Mouse (Mus musculus): Measurements from ENCODE around the gene Rgmb. TPM values are rescaled to one million over a fixed set of nuclear protein-coding genes. Genes with fewer than 3 reads are reported as not detected.

Gene Rgmb
- polyA plus RNA-seq, 1 experiment from 2014 or later = 14.3 TPM

GRCm38 (mm10) chr17:15821706-15822105 lies 9.1 kb downstream of the Rgmb start:
- Histone ChIP-seq H3K4me2 (no peak overlapping the region), H3K4me1 (peaks cover 43% of the 10 kb centered on the region)

GRCm38 (mm10) chr17:15820761-15821160 lies 10.1 kb downstream of the Rgmb start:
- Histone ChIP-seq H3K36me3 (peaks cover 15% of the 10 kb centered on the region; the same call in 1 of the 2 replicates), H3K9me3 (no peaks in the 10 kb centered on the region), H3K9ac (no peak overlapping the region), H3K4me2 (0 out of 2 replicates have a peak overlapping the region, but pooled peaks have one; percentile 12), H3K4me1 (peaks cover 43% of the 10 kb centered on the region), H3K4me3 (no peak overlapping the region), H3K27ac (no peak overlapping the region), H3K27me3 (no peaks in the 10 kb centered on the region)
- WGBS = 63% methylated on average over 10 of the region's 10 CpGs
- no peak for ATAC-seq (ENCODE audit: insufficient number of reproducible peaks, insufficient read depth, low FRiP score, low TSS enrichment, low read depth)

More at GRCm38 (mm10) chr17:15821706-15822105, 9.1 kb downstream of the Rgmb start:
- Histone ChIP-seq H3K27me3 (no peaks in the 10 kb centered on the region), H3K27ac (no peak overlapping the region), H3K9ac (no peak overlapping the region), H3K4me3 (no peak overlapping the region), H3K9me3 (no peaks in the 10 kb centered on the region), H3K36me3 (peaks cover 15% of the 10 kb centered on the region; the same call in 1 of the 2 replicates)
- 85% methylated on average over 4 of the region's 4 CpGs for WGBS
- no peak for ATAC-seq (ENCODE audit: insufficient number of reproducible peaks, insufficient read depth, low FRiP score, low TSS enrichment, low read depth)

- ATAC-seq (ENCODE audit: insufficient number of reproducible peaks, insufficient read depth, low FRiP score, low TSS enrichment, low read depth) = no peak
- Histone ChIP-seq H3K36me3 (peaks cover 15% of the 10 kb centered on the region; the same call in 1 of the 2 replicates), H3K4me3 (no peak overlapping the region), H3K27ac (no peak overlapping the region), H3K4me1 (peaks cover 43% of the 10 kb centered on the region), H3K9ac (no peak overlapping the region), H3K27me3 (no peaks in the 10 kb centered on the region), H3K9me3 (no peaks in the 10 kb centered on the region), H3K4me2 (peak overlapping the region; percentile 11; the same call in 1 of the 2 replicates)
- WGBS = 23% methylated on average over 6 of the region's 6 CpGs
These were observed 10.7 kb downstream of the Rgmb start for GRCm38 (mm10) chr17:15820146-15820545.

- Histone ChIP-seq H3K4me3 (no peak overlapping the region), H3K27me3 (no peaks in the 10 kb centered on the region), H3K9ac (no peak overlapping the region), H3K4me2 (no peak overlapping the region), H3K36me3 (peaks cover 15% of the 10 kb centered on the region; the same call in 1 of the 2 replicates), H3K4me1 (peaks cover 46% of the 10 kb centered on the region), H3K27ac (no peak overlapping the region), H3K9me3 (no peaks in the 10 kb centered on the region)
- ATAC-seq (ENCODE audit: insufficient number of reproducible peaks, insufficient read depth, low FRiP score, low TSS enrichment, low read depth) = no peak
- 83% methylated on average over 8 of the region's 8 CpGs for WGBS
These were observed 12.5 kb downstream of the Rgmb start for GRCm38 (mm10) chr17:15818372-15818771.

- ATAC-seq (ENCODE audit: insufficient number of reproducible peaks, insufficient read depth, low FRiP score, low TSS enrichment, low read depth) = no peak
- Histone ChIP-seq H3K27me3 (no peaks in the 10 kb centered on the region), H3K27ac (no peak overlapping the region), H3K4me2 (no peak overlapping the region), H3K9ac (no peak overlapping the region), H3K4me1 (peaks cover 49% of the 10 kb centered on the region), H3K9me3 (no peaks in the 10 kb centered on the region), H3K36me3 (peaks cover 15% of the 10 kb centered on the region; the same call in 1 of the 2 replicates), H3K4me3 (no peak overlapping the region)
- 96% methylated on average over 2 of the region's 2 CpGs for WGBS
These were observed 13.2 kb downstream of the Rgmb start for GRCm38 (mm10) chr17:15817634-15818033.

- Histone ChIP-seq H3K4me1 (peaks cover 52% of the 10 kb centered on the region), H3K9me3 (no peaks in the 10 kb centered on the region), H3K27ac (no peak overlapping the region), H3K4me2 (no peak overlapping the region), H3K36me3 (peaks cover 15% of the 10 kb centered on the region; the same call in 1 of the 2 replicates), H3K4me3 (no peak overlapping the region), H3K27me3 (no peaks in the 10 kb centered on the region), H3K9ac (no peak overlapping the region)
- no peak for ATAC-seq (ENCODE audit: insufficient number of reproducible peaks, insufficient read depth, low FRiP score, low TSS enrichment, low read depth)
- 87% methylated on average over 5 of the region's 5 CpGs for WGBS
These were observed 13.8 kb downstream of the Rgmb start for GRCm38 (mm10) chr17:15817096-15817450.

- peaks cover 53% of the 10 kb centered on the region for H3K4me1 ChIP-seq
- H3K4me3 ChIP-seq = no peak overlapping the region
- no peak for ATAC-seq (ENCODE audit: insufficient number of reproducible peaks, insufficient read depth, low FRiP score, low TSS enrichment, low read depth)
- H3K27ac ChIP-seq = no peak overlapping the region
- WGBS = 82% methylated on average over 11 of the region's 11 CpGs
- H3K9ac ChIP-seq = no peak overlapping the region
- H3K4me2 ChIP-seq = no peak overlapping the region
- no peaks in the 10 kb centered on the region for H3K27me3 ChIP-seq
- no peaks in the 10 kb centered on the region for H3K9me3 ChIP-seq
- peaks cover 15% of the 10 kb centered on the region; the same call in 1 of the 2 replicates for H3K36me3 ChIP-seq
These were observed 14.3 kb downstream of the Rgmb start for GRCm38 (mm10) chr17:15816379-15817095.

- Histone ChIP-seq H3K4me2 (no peak overlapping the region), H3K9me3 (no peaks in the 10 kb centered on the region), H3K4me1 (peaks cover 54% of the 10 kb centered on the region), H3K27me3 (no peaks in the 10 kb centered on the region), H3K27ac (no peak overlapping the region), H3K36me3 (peaks cover 15% of the 10 kb centered on the region; the same call in 1 of the 2 replicates), H3K9ac (no peak overlapping the region), H3K4me3 (no peak overlapping the region)
- no peak for ATAC-seq (ENCODE audit: insufficient number of reproducible peaks, insufficient read depth, low FRiP score, low TSS enrichment, low read depth)
- WGBS = 87% methylated on average over 10 of the region's 10 CpGs
These were observed 15.4 kb downstream of the Rgmb start for GRCm38 (mm10) chr17:15815312-15816018.

- Histone ChIP-seq H3K9me3 (no peaks in the 10 kb centered on the region), H3K27ac (peak overlapping the region; percentile 72), H3K9ac (peak overlapping the region; percentile 6; the same call in 1 of the 2 replicates), H3K27me3 (no peaks in the 10 kb centered on the region), H3K4me2 (peak overlapping the region; percentile 26), H3K4me3 (no peak overlapping the region), H3K36me3 (peaks cover 15% of the 10 kb centered on the region; the same call in 1 of the 2 replicates), H3K4me1 (peaks cover 59% of the 10 kb centered on the region)
- WGBS = 20% methylated on average over 3 of the region's 3 CpGs
- ATAC-seq (ENCODE audit: insufficient number of reproducible peaks, insufficient read depth, low FRiP score, low TSS enrichment, low read depth) = no peak
These were observed 17.1 kb downstream of the Rgmb start for GRCm38 (mm10) chr17:15813658-15814212.

- peaks cover 67% of the 10 kb centered on the region for H3K4me1 ChIP-seq
- H3K27ac ChIP-seq = peak overlapping the region; percentile 22; the same call in 1 of the 2 replicates
- H3K4me2 ChIP-seq = no peak overlapping the region
- H3K9ac ChIP-seq = no peak overlapping the region; the same call in 1 of the 2 replicates
- no peaks in the 10 kb centered on the region for H3K27me3 ChIP-seq
- no peak for ATAC-seq (ENCODE audit: insufficient number of reproducible peaks, insufficient read depth, low FRiP score, low TSS enrichment, low read depth)
- no peaks in the 10 kb centered on the region for H3K9me3 ChIP-seq
- H3K36me3 ChIP-seq = peaks cover 7% of the 10 kb centered on the region
- H3K4me3 ChIP-seq = no peak overlapping the region
- WGBS = 60% methylated on average over 13 of the region's 13 CpGs
These were observed 18.6 kb downstream of the Rgmb start for GRCm38 (mm10) chr17:15812136-15812778.

- no peak overlapping the region for H3K9ac ChIP-seq
- H3K27me3 ChIP-seq = no peaks in the 10 kb centered on the region
- H3K36me3 ChIP-seq = peaks cover 18% of the 10 kb centered on the region
- no peaks in the 10 kb centered on the region for H3K9me3 ChIP-seq
- ATAC-seq (ENCODE audit: insufficient number of reproducible peaks, insufficient read depth, low FRiP score, low TSS enrichment, low read depth) = no peak
- H3K4me1 ChIP-seq = peaks cover 61% of the 10 kb centered on the region
- 0 out of 2 replicates have a peak overlapping the region, but pooled peaks have one; percentile 19 for H3K4me2 ChIP-seq
- no peak overlapping the region for H3K4me3 ChIP-seq
- WGBS = 57% methylated on average over 2 of the region's 2 CpGs
- peak overlapping the region; percentile 82 for H3K27ac ChIP-seq
These were observed 20.9 kb downstream of the Rgmb start for GRCm38 (mm10) chr17:15809949-15810348.
